Mouse (Mus musculus): ENCODE data around the gene Rnf135. TPM values are rescaled to one million over a fixed set of nuclear protein-coding genes. Genes with fewer than 3 reads are reported as not detected.
"Not testable (repeated sequence)": the region's sequence is repeated elsewhere in the genome, so short reads cannot be mapped to it uniquely, and the experiment has no call there.

Gene Rnf135
- 1.7 and 3.6 TPM in 2 replicates for total RNA-seq (2015; ENCODE audit: low replicate concordance)
- total RNA-seq (2017; ENCODE audit: low replicate concordance), result 1.5 TPM in 1 of 2 replicates, not detected in the other

DNA sequence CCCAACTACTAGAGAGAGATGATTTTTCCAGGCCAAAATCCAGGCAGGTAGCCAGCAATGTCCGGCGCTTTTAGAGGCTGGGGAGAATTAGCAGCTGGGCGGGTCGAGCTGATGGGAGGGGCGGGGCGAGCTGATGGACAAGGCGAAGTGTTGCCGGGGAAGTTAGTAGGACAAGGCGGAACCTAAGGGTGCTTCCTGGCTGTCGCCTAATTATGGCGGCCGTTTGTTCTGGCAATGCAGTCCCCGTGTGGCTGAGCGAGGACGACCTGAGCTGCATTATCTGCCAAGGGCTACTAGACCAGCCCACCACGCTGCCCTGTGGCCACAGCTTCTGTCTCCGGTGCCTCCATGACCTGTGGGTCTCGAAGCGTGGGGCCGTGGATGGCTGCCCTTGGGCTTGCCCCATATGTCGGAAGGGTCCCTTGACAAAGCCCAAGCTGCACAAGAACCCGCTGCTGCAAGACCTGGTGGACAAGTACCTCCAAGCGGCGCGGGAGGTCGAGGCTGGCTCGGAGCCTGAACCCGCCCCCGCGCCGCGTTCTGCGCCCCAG, at the start of gene Rnf135:
Gene Rnf135, plus strand, starts transcription at position 147 of the 551 bp plus-strand sequence.
- peak; percentile 99 for ATAC-seq (replicated peaks; ENCODE audit: low FRiP score, poor library complexity, severe bottlenecking)

DNA sequence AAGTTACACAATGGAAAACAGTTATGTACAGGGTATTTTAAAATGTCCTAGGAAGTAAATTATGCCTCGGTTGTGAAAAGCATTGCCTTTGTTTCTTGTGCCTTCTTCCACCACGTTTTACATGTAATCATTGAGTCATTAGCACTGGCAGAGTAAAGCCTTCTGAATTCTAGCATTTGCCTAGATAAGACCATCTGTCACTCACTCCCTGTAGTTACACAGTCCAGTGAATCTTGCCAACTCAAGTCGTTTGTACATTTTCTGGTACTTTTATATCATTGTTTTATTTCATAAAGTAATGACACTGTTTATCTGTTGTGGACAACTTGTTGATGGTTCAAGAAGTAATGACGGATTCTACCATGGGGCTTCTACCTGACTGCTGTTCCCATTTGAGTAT, 48.9 kb upstream of the Rnf135 start:
- ATAC-seq (replicated peaks; ENCODE audit: low FRiP score, poor library complexity, severe bottlenecking), result no peak

DNA sequence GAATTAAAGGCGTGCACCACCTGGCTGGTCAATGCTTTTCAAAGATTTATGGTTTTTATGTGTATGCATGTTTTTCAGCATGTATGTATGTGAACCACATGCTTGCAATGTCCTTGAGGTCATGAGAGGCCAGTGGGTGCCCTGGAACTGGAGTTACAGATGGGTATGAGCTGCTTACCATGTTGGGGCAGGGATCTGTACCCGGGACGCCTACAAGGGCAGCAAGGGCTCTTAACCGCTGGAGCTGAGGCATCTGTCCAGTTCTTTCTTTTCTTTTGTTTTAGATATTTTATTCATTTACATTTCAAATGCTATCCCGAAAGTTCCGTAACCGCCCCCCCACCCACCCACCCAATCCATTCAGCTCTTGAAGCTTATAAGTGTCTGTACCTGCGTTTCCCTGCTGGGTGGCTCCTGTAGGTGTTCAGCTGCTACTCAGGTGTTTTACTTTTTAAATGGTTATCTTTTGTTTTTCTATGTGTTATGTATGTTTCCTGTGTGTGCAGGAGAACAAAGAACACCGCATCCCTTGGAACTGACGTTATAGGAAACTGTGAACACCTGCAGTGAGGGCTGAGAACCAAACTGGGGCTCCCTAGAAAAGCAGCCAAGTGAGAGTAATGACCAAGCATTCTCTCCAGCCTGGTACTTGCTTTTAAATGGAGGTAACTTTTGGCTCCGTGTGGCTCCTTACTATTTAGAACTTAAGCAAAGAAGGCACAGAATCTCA, 47.5 kb upstream of the Rnf135 start:
- no peak for ATAC-seq (replicated peaks; ENCODE audit: low FRiP score, poor library complexity, severe bottlenecking)

DNA sequence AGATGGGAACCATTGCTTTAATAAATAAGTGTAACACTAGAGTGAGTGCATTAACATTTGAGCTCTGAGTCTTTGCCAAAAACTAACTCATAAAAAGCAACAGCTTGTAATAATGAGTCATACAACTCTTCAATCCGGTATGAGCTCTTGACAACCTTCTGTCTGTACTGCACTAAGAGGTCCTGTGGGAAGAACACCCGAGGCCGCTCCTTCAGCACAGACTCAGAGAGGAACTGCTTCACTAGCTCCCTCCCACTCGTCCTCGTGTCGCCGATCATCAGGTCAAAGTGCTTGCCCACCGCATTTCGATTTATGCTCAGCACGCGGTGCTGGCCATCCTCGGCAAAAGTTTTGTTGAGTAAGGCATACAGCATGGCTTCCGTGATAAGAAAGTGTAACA, 46.9 kb upstream of the Rnf135 start:
- no peak for ATAC-seq (replicated peaks; ENCODE audit: low FRiP score, poor library complexity, severe bottlenecking)

DNA sequence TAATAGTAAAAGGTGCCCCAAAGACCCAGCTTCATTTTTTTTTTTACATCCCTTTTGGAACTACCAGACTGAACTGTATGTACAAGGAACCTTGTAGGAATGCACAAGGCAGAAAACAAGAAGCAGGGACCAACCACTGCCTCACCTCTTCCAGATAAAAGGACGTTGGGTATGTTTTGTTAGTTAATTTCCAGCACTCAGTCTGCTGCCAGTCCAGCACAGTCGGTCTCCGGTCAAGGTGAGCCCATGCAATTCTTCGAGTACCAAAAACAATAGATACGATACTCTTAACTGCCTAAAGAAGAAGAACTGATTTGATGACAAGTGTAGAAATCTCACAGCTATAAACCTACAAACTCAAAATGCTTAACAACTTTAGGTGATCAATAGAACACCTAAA, 45.9 kb upstream of the Rnf135 start:
- no peak for ATAC-seq (replicated peaks; ENCODE audit: low FRiP score, poor library complexity, severe bottlenecking)

DNA sequence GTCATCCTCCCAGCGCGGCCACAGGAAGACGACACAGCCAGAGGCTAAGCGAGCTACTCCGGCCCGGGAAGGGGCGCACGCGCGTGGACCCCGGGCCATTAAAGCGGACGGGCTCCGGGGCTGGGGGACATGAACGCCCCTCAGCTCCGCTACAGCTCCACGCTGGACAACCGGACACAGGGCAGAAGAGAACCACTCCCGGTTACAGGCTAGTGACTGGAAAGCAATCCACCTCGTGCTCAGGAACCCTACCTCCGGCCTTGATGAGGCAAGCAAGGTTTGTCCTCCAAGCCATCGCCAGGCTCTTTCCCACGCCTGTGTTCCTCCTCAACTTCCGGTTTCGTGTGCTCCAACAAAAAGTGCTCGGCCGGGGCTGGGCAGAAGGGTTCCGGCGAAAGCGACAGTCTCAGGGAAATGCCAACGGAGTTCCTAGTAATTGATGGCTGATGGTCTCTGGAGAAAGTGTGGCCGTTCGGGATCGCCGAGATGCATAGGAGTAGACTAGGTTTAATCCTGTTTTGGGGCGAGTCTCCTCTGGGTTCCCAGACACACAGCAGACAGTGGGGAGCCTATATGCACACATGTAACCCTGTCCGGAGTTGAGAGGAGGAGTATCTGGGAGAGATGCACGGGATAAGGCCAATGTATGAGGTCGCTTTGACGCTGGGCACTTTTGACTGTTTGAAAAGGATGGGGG, 41.7 kb upstream of the Rnf135 start, which contains the start of gene Tefm:
Gene Tefm, minus strand, starts transcription at position 351 of the 697 bp plus-strand sequence.
- peak; percentile 86 for ATAC-seq (replicated peaks; ENCODE audit: low FRiP score, poor library complexity, severe bottlenecking)

DNA sequence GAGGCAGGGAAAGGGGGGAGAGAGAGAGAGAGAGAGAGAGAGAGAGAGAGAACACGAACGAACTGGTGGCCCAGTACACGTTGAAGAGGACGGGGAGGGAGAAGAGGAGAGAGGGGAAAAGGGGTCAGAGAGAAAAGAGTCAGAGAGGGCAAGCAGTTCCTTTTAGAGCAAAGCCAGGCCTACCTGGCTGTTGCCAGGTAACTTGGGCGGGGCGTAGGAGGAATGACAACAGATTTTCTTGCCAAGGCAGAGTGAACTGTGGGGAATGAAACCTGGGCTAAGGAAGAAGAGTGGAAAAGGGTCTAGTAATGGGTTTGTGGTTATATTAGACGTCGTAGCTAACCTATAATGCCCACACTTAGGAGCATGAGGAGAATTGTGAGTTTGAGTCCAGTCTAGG, 40.8 kb upstream of the Rnf135 start:
- ATAC-seq (replicated peaks; ENCODE audit: low FRiP score, poor library complexity, severe bottlenecking), result no peak

DNA sequence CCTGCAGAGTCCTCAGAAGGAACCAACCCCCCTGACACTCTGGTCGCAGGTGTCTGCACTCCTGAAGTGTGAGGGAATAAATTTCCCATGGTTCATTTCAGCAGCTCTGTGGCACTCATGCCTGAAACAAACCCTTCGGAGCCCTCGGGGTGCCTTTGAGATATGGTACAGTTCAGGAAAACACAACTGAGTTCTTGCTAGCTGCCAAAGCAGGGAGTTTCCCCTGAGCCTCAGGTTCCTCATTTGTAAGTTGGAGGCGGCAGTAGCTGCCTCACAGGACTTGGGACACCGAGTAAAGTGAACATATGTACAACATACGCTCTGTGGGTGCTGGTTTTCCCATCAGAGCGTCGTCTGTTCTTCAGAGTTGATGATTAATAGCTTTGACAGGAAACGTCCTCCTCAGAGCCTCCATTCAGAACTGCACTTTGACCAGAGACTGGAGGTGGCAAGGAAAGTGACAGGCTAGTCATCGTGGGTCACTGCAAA, 37.8 kb upstream of the Rnf135 start:
- ATAC-seq (replicated peaks; ENCODE audit: low FRiP score, poor library complexity, severe bottlenecking), result no peak

DNA sequence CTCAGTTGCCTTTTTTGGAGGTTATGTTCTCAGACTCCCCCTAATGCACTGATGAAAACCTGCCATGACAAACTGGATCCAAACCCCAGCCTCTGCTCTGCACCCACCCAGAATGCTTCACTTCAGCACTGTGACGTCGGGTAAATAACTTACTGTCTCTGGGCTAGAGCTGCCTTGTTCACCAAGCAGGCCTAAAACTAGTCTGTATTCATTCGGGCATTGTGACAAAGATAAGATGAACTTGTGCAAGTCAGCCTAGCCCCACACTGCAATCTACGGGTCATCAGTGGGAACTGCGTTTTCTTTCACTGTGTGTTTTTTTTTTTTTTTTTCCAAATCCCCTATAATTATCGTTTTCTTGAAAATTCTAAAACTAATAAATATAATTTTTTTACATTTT, 35.9 kb upstream of the Rnf135 start:
- no peak for ATAC-seq (replicated peaks; ENCODE audit: low FRiP score, poor library complexity, severe bottlenecking)

DNA sequence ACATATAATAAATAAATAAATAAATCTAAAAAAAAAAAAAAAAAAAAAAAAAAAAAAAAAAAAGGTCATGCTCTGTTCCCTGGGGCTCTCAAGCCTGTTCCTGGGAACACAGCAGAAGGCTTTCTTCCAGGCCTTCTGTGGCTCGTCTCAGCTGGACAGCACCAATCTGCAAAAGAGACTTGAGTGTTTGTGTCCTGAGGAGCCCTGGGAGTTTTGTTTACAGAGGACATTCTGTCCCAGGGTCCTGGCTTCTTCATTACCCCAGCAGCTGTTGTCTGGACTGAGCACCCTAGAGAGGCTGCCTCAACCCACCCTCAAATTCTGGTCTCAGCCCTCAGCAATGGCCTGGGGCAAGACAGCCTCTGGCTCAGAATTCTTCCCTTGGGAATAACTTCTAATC, 35.3 kb upstream of the Rnf135 start:
- ATAC-seq (replicated peaks; ENCODE audit: low FRiP score, poor library complexity, severe bottlenecking), result no peak

DNA sequence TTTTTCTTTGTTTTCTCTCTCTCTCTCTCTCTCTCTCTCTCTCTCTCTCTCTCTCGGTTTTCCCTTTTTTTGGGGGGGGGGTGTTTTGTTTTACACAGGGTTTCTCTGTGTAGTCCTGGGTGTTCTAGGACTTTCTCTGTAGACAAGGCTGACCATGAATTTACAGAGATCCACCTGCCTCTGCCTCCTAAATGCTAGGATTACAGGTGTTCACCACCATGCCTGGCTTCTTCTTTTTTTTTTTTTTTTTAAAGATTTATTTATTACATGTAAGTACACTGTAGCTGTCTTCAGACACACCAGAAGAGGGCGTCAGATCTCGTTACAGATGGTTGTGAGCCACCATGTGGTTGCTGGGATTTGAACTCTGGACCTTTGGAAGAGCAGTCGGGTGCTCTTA, 34.7 kb upstream of the Rnf135 start:
- not testable (repeated sequence) for ATAC-seq (replicated peaks; ENCODE audit: low FRiP score, poor library complexity, severe bottlenecking)

DNA sequence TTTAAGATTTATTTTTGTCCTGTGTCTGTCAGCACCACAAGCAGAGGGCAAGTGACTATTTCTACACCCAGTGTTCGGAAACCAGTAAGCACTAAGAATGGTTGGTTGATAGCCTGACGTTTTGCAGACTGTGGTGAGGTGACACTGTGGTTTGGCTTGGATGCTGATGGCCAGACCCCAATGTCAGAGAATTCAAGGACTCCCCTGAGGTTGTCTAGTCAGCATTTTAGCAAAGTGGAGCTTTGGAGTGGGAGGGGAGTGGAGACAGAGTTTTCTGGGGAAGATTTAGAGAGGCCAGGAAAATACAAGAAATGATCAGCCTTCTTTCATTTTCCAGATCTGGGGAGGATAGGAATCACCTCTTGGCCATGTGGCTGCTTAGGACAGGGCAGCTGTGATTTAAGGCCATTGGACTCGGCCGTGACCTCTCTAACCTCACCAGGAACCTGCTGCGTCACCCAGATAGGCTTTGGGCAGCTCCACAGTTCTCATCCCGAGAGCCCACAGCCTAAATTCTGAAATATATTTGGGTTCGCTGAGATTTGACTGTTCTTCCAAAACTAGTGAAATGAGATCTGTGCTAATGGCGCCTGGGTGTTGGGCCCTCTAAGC, 34.1 kb upstream of the Rnf135 start:
- no peak for ATAC-seq (replicated peaks; ENCODE audit: low FRiP score, poor library complexity, severe bottlenecking)

DNA sequence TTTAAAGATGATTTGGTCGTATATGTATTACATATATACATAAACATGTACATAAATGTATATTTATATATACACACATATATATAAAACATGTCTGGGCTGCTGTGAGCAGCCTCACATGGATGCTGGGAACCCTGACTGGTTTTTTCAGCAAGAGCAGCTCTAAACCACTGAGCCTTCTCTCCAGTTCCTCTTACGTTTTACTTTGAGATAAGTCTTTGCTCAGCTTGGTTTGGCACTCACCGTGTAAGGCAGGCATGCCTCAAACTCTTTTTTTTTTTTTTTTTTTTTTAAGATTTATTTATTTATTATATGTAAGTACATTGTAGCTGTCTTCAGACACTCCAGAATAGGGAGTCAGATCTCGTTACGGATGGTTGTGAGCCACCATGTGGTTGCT, 33.1 kb upstream of the Rnf135 start:
- no peak for ATAC-seq (replicated peaks; ENCODE audit: low FRiP score, poor library complexity, severe bottlenecking)

DNA sequence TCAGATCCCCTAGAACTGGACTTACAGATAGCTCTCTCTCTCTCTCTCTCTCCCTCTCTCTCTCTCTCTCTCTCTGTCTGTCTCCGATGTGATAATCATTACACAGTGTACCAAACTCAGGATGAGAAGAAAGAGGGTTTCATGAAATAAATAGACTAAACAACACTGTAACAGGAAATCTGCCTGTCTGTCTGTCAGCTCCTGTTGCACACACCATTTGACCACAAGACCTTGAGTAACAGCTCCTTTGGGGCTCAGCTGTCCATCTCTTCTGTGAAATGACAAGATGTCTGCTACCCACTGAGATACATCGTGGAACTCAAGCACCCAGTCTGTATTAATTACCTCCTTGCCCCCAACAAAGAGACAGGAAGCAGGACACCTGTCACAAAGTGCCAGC, 32.1 kb upstream of the Rnf135 start:
- ATAC-seq (replicated peaks; ENCODE audit: low FRiP score, poor library complexity, severe bottlenecking), result no peak

DNA sequence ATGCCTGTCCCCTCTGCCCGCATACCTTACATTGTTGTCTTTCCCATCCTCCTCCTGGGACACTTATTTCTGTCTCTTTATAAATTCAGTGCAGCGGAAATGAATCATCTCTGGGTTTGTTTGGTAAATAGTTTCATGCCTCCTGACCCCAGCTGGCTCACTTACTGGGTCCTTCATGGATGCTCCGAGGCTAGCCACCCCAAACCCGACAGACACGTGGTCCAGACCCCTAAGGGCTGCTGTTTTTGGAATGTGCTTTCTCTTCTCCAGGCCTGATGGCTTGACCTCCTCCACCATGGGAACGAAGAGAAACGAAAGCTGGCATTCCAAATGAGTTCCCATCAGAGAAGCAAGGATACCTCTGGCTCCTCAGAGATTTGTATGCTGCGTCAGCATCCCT, 31.3 kb upstream of the Rnf135 start:
- no peak for ATAC-seq (replicated peaks; ENCODE audit: low FRiP score, poor library complexity, severe bottlenecking)

DNA sequence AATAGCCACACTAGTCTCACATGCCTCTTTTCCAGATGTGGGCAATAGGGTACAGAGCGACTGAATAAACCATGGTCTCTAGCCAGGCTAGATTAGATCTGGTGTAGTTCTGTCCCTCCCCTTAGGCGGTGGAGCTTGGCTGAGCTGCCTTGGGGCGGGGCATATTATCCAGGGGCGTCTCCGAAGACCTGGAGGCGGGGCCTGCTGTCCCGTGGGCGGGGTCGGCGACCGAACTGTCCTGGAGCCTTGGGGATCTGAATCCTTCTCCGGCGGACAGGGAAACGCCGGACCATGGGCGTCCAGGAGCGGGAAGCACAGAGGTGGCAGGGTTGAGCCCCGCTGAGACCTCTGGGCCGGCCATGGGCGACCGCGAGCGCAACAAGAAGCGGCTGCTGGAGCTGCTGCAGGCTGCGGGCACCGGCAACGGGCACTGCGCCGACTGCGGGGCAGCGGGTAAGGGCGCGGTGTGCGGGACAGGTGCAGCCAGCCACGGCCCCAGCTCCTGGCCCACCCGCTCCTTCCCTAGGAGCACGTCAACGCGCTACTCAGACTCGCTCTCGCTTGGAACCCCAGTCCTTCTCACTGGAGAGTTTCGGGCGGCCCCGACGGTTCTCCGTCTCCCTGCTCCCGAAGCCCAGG, 29.7 kb upstream of the Rnf135 start, which contains the start of gene Adap2:
Gene Adap2, plus strand, starts transcription at position 249 of the 639 bp plus-strand sequence.
- ATAC-seq (replicated peaks; ENCODE audit: low FRiP score, poor library complexity, severe bottlenecking), result peak; percentile 97

DNA sequence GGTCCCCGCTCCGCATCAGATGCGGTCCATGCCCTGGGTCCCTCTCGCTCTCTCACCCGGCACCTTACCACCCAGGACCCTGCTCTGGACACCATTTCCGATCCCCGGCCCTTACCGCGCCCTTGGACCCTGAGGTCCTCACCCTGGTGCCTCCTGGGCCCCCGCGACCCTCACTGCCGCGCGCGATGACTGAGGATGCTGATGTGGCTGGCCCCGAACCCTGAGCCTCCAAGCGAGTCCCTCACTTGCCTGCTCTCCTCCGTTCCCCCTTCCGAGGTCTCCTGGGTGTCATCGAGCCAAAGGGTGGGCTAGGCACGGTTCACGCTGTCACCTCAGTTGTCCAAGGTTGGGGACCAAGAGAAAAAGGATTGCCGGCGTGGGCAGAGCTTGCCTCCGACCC, 29.1 kb upstream of the Rnf135 start:
- ATAC-seq (replicated peaks; ENCODE audit: low FRiP score, poor library complexity, severe bottlenecking), result no peak

DNA sequence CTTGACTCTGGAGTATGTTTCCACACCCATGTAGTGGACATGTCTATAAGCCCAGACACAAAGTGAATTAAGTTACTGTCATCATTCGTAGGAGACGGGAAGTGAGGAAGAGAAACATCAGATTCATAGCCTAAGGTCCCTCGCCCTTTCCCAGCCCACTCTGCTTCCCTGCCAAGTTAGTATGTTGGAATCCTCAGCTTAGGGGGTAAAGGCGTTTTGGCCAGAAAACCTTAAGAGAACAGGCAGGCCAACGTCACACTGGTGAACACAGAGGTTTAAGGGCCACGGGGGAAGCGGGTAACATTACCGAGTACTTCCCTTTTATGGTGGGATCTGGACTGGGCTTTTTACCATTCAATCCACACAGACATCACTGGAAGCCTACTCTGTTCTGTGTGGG, 28.1 kb upstream of the Rnf135 start:
- no peak for ATAC-seq (replicated peaks; ENCODE audit: low FRiP score, poor library complexity, severe bottlenecking)

DNA sequence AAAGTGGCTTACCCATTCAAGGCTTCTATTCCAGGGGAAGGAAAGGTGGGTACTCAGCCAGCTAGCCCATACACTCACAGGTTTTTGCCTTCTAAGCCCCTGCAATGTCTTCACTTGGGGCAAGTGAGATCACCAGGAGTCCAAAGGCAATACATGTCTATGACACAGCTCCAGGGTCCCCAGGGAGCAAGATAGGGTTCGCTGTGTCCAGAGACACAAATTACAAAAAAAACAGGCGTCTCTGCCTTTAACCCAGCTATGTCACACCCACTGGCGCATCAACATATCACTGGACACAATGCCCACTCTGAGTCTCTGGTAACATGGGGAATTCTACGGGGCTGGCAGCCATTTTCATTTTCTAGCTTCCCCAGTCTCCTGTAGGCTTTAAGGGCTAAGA, 27.7 kb upstream of the Rnf135 start:
- no peak for ATAC-seq (replicated peaks; ENCODE audit: low FRiP score, poor library complexity, severe bottlenecking)

DNA sequence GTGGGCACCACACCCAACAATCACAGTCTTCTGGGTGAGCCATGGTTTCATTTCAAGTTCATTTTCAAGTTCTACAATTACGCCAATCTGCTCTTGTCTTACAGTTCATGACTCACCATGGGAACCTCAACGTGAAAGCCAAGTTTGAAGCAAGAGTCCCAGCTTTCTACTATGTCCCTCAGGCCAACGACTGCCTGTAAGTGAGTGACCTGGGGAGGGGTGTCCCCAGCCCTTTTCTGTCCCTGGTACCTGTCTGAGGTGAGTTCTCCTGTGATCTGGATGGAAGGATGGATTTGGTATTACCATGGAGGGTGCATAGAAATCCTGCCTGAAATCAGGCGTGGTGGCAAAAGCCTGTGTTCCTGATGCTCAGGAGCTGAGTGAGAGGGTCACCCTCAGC, 26.8 kb upstream of the Rnf135 start:
- ATAC-seq (replicated peaks; ENCODE audit: low FRiP score, poor library complexity, severe bottlenecking), result no peak
